Mouse (Mus musculus) embryonic facial prominence, embryonic 14.5 days (tissue): ENCODE measurements around the gene Htr6. TPM values are rescaled to one million over a fixed set of nuclear protein-coding genes. Genes with fewer than 3 reads are reported as not detected.

Experiments
- ATAC-seq: fragments of 200-750 bp; cut with Nextera tagmentation; 2 replicates; pipeline ENCODE4 v1.8.0; 2017; ENCODE audit warnings: low read depth, moderate number of reproducible peaks, moderate TSS enrichment
- DNase-seq: peaks from one replicate; pipeline ENCODE4 v3.0.0-alpha.2; 2015; ENCODE audit warnings: low spot score
- H3K27ac ChIP-seq: fragments of 300-500 bp; sonication (generic); replicated peaks from 2 replicates; pipeline ENCODE4 v1.5.1; 2014; ENCODE audit warnings: low read depth, mild to moderate bottlenecking, low read length, moderate library complexity
- H3K27me3 ChIP-seq: fragments of 300-500 bp; sonication (generic); replicated peaks from 2 replicates; pipeline ENCODE4 v1.6.1; 2014; ENCODE audit warnings: low read length; ENCODE audit not compliant: control insufficient read depth, insufficient read depth
- H3K36me3 ChIP-seq: fragments of 300-500 bp; sonication (generic); 2 replicates; pipeline ENCODE4 v1.6.1; 2014; ENCODE audit warnings: low read length, mixed read lengths; ENCODE audit not compliant: control insufficient read depth, insufficient read depth
- H3K4me1 ChIP-seq: fragments of 300-500 bp; sonication (generic); 2 replicates; pipeline ENCODE4 v1.6.1; 2014; ENCODE audit warnings: antibody characterized with exemption, low read length; ENCODE audit not compliant: control insufficient read depth, insufficient read depth
- H3K4me2 ChIP-seq: fragments of 300-500 bp; sonication (generic); 2 replicates; pipeline ENCODE4 v1.6.1; 2014; ENCODE audit warnings: low read depth, mild to moderate bottlenecking, low read length, moderate library complexity, mixed read lengths
- H3K4me3 ChIP-seq: fragments of 300-500 bp; sonication (generic); 2 replicates; pipeline ENCODE4 v1.5.1; 2014; ENCODE audit warnings: low read depth, mild to moderate bottlenecking, low read length
- H3K9ac ChIP-seq: fragments of 300-500 bp; sonication (generic); 2 replicates; pipeline ENCODE4 v1.6.1; 2014; ENCODE audit warnings: low read depth, mild to moderate bottlenecking, low read length, moderate library complexity, mixed read lengths
- H3K9me3 ChIP-seq: fragments of 300-500 bp; sonication (generic); 2 replicates; pipeline ENCODE4 v1.6.1; 2016; ENCODE audit warnings: low read length; ENCODE audit not compliant: control insufficient read depth
- WGBS: fragments of 180-500 bp; shearing (Covaris S2); extraction: QIAGEN DNeasy Blood & Tissue Kit; methylation state at CpG from one replicate; pipeline ENCODE4 v1.1.7; 2014; 5-methylcytosine and 5-hydroxymethylcytosine counted together
- polyA plus RNA-seq: library from polyadenylated mRNA; unstranded; fragments of >200 nt; fragmentation: Nextera tagmentation; extraction: Ambion mirVana; gene quantifications from 2 replicates; pipeline ENCODE4 v1.2.1, GENCODE M21; 2014

Gene Htr6
- polyA plus RNA-seq, 1 experiment from 2014 or later: not detected

DNA sequence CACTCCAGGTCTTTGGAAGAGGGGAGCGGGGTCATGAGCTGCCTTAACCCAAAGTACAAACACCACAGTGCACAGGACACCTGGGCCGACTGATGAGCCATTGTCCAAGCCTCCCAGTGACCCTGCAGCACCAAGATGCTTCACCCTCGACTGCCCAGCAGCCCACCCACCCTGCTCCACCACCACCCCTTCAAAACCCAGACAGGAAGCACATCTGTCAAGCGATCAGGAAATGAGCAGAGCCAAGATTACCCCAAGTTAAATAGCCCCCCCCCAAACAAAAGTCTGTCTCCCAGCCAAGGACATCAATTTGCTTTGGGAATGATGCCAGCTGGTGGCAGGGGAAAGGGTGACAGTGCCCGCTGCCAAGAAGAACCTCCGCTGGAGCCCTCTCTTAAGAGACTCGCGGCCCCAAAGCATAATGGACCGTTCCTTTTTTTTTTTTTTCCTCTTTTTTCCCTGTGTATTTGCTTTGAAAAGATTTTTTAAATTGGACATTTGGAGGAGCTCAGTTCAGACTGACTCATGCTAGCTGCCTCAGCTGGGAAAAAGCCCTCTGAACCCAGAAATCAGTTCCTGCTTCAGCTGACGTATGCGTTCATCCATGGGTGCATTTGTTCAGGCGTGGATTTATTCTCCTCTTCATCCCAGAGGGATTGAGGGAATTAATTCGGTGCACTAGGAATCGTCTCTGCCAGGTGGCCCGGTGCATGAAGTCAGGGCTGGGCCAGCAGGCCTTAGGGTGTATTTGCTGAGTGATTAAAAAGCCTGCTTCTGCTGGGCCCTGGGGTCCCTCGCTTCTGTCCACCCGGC, 37.4 kb downstream of the Htr6 start:
- H3K4me2 ChIP-seq: no peak overlapping the region
- peak; percentile 40 for DNase-seq

DNA sequence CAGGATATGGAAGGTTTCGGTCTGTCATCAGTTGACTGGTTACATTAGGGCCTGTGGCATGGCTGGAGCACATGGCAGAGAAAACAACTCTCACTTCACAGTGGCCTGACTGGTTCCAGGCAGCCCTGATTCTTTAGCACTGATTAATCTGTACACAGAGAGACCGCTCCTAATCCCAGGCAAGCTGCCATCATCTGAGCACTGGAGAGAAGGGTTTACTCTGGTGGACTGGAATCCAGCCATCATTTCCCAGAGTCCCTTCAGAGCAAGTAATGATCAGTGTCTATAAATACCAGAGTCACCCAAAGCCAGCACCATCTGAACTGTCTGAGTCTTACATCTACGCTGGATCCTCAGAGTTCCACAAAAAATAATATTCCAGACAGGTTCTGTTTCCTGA, 39.6 kb downstream of the Htr6 start:
- WGBS: 82% methylated on average over 3 of the region's 3 CpGs
- Histone ChIP-seq H3K9ac (no peak overlapping the region), H3K27ac (no peak overlapping the region), H3K27me3 (no peaks in the 10 kb centered on the region), H3K4me1 (peaks cover 6% of the 10 kb centered on the region), H3K9me3 (0 out of 2 replicates have a peak, but pooled peaks cover 4% of the 10 kb centered on the region), H3K36me3 (no peaks in the 10 kb centered on the region), H3K4me3 (no peak overlapping the region), H3K4me2 (no peak overlapping the region)
- DNase-seq (no peak), ATAC-seq (no peak)

More for the DNA sequence above, 37.4 kb downstream of the Htr6 start:
- Histone ChIP-seq H3K27ac (no peak overlapping the region), H3K4me1 (peaks cover 6% of the 10 kb centered on the region), H3K9me3 (0 out of 2 replicates have a peak, but pooled peaks cover 4% of the 10 kb centered on the region), H3K36me3 (no peaks in the 10 kb centered on the region), H3K27me3 (no peaks in the 10 kb centered on the region), H3K4me3 (no peak overlapping the region), H3K9ac (no peak overlapping the region)
- ATAC-seq: no peak
- WGBS: 50% methylated on average over 17 of the region's 17 CpGs

DNA sequence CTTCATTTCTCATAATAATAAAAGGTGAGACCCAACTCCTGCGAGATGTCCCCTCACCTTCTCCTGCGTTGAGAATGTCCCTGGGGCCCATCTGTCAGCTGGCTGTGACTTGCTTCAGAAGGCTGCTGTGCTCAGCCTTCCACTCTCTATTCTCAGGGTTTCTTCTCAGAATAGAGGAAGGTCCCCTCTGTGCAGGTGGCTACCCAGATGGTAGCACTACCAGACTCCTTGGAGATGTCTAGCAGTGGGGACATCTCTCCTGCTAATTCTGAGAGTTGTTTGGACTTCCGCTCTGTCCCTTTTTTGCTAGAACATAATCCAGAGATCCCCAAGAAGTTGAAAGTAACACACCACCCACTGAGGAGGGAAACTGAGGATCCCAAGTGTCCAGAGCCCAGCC, 40.4 kb downstream of the Htr6 start:
- ATAC-seq: no peak
- Histone ChIP-seq H3K4me1 (peaks cover 6% of the 10 kb centered on the region), H3K36me3 (no peaks in the 10 kb centered on the region), H3K4me3 (no peak overlapping the region), H3K27me3 (no peaks in the 10 kb centered on the region), H3K27ac (no peak overlapping the region), H3K4me2 (no peak overlapping the region), H3K9me3 (0 out of 2 replicates have a peak, but pooled peaks cover 4% of the 10 kb centered on the region), H3K9ac (no peak overlapping the region)
- WGBS: 94% methylated on average over 3 of the region's 3 CpGs
- DNase-seq: no peak

DNA sequence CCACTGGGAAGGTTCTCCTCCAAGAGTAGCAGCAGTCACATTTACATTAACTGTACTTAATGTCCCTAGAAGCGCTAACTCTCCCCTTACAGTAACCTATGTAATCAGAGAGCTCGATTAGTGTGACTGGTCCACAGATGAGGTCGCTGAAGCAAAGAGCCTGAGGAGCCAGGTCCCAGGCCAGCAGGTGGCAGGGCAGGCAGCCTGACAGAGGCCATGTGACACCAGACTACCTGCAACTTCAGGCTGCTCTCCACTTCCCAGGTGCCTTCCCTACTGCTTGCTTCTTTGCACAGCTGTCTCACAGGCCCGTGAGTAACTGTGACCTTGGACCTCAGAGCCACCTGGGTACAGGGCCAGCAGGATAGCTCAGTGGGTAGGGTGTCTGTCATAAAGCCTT, 40.8 kb downstream of the Htr6 start:
- H3K9ac ChIP-seq: no peak overlapping the region
- H3K27ac ChIP-seq: no peak overlapping the region
- H3K27me3 ChIP-seq: no peaks in the 10 kb centered on the region
- no peaks in the 10 kb centered on the region for H3K36me3 ChIP-seq
- H3K4me3 ChIP-seq: no peak overlapping the region
- peaks cover 6% of the 10 kb centered on the region for H3K4me1 ChIP-seq
- ATAC-seq (no peak), DNase-seq (no peak)
- no peak overlapping the region for H3K4me2 ChIP-seq
- H3K9me3 ChIP-seq: 0 out of 2 replicates have a peak, but pooled peaks cover 4% of the 10 kb centered on the region
- WGBS: 50% methylated on average over 4 of the region's 4 CpGs

DNA sequence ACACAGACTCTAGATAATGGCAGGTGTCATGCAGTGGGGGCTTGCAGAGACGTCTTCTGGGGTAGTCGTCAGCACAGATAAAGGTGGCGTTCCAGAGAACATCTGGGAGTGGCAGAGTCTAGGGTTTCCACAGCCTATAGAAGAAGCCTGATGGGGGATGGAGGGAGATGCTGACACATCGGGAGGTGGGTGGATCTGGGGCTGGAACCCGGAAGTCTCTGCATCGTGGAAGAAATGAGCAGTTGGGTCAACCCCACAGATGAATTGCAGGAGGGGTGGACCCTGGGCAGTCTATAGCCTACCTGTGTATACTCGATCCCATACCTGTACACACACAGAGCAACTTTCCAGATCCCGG, 41.4 kb downstream of the Htr6 start:
- 80% methylated on average over 6 of the region's 8 CpGs for WGBS
- Histone ChIP-seq H3K4me2 (no peak overlapping the region), H3K4me1 (peaks cover 6% of the 10 kb centered on the region), H3K9me3 (0 out of 2 replicates have a peak, but pooled peaks cover 4% of the 10 kb centered on the region), H3K27ac (no peak overlapping the region), H3K27me3 (no peaks in the 10 kb centered on the region), H3K9ac (no peak overlapping the region), H3K36me3 (no peaks in the 10 kb centered on the region), H3K4me3 (no peak overlapping the region)
- DNase-seq (no peak), ATAC-seq (no peak)

DNA sequence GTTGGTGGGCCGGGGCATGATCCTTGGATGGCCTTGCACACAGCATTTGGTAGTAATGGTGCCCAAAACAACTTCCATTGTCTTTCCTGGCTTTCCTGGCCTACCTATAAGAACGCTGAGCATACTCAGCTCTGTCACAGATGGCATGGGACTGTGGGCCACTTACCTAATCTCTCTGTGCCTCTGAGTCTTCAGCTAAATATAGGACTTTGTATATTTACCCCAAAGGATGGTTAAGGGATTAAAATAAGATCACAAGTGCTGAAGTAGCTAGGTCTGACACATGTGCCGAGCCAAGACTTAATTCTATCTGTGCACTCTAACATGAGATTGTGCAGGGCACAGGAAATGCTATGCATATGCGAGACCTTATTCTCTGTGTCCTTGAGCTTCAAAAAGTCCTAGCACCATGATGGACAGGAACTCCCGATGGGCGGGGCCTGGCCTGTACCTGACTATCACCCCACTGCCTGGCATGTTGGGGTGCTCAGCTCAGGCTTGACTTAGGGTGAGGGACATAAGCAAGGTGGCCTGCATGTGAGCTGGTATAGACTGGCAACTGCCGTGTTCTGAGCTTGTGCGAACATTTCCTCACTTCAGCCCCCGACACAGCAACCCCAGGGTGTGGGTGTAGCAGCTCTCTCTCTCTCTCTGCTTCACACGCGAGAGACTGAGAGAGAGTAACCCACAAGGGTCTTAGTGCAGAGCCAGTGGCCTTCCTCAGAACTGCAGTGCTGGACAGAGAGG, 41.9 kb downstream of the Htr6 start:
- 0 out of 2 replicates have a peak, but pooled peaks cover 4% of the 10 kb centered on the region for H3K9me3 ChIP-seq
- H3K4me1 ChIP-seq: peaks cover 6% of the 10 kb centered on the region
- no peaks in the 10 kb centered on the region for H3K27me3 ChIP-seq
- ATAC-seq: no peak
- H3K4me3 ChIP-seq: no peak overlapping the region
- no peak for DNase-seq
- no peaks in the 10 kb centered on the region for H3K36me3 ChIP-seq
- 84% methylated on average over 11 of the region's 11 CpGs for WGBS
- no peak overlapping the region for H3K9ac ChIP-seq
- H3K27ac ChIP-seq: no peak overlapping the region
- H3K4me2 ChIP-seq: no peak overlapping the region

DNA sequence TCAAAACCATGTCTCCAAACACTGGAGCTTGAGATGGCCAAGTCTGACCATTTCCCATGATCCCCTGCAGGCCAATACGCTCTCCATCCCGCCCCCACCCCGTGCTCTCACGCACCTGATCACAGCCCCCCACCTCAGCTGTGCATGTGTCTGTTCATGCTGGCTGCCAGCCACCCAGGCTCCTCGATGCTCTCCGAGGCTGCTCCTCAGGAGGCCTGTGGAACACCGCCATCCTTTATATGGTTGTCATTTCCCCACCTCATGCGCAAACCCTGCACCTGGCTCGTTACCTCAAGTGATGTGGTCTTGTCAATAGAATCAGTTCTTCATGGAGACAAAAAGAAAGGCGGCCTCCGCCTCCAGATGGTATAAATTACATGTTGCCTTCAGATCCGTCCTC, 42.8 kb downstream of the Htr6 start:
- no peaks in the 10 kb centered on the region for H3K27me3 ChIP-seq
- no peak; the same call in 1 of the 2 replicates for ATAC-seq
- DNase-seq: no peak
- 0 out of 2 replicates have a peak, but pooled peaks cover 4% of the 10 kb centered on the region for H3K9me3 ChIP-seq
- 63% methylated on average over 12 of the region's 12 CpGs for WGBS
- H3K4me2 ChIP-seq: no peak overlapping the region
- peaks cover 1% of the 10 kb centered on the region for H3K4me1 ChIP-seq
- no peak overlapping the region for H3K4me3 ChIP-seq
- H3K9ac ChIP-seq: no peak overlapping the region
- H3K36me3 ChIP-seq: no peaks in the 10 kb centered on the region
- H3K27ac ChIP-seq: no peak overlapping the region

DNA sequence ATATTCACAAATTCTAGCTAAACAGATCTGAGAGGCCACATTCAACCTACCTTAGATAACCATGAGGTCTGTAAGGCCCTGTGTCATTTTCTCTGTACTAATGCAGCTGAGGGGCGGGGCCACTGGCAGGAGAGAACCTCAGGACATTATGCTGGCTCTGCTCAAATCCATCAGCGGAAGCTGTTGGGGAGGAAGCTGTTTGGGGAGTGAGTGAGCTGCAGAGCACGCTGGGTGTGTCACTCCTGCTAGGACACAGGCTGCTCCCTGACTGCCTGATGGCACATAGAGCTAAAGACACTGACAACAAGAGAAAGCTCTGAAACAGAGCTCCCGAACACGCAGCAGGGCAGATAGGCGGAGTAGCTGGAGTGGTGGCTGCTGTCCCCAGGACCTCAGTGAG, 44.7 kb downstream of the Htr6 start:
- ATAC-seq: no peak
- H3K27ac ChIP-seq: no peak overlapping the region
- no peaks in the 10 kb centered on the region for H3K27me3 ChIP-seq
- no peak overlapping the region for H3K4me3 ChIP-seq
- DNase-seq: no peak
- H3K4me1 ChIP-seq: no peaks in the 10 kb centered on the region
- H3K4me2 ChIP-seq: no peak overlapping the region
- H3K9ac ChIP-seq: no peak overlapping the region
- H3K36me3 ChIP-seq: no peaks in the 10 kb centered on the region
- 69% methylated on average over 6 of the region's 6 CpGs for WGBS
- no peaks in the 10 kb centered on the region for H3K9me3 ChIP-seq
